Mouse (Mus musculus): ENCODE data around the gene Alkbh3.
A peak's percentile ranks its signal among the peaks of the same experiment; 100 is the strongest.

Gene Alkbh3

GRCm38 (mm10) chr2:94010335-94011291 lies at the start of gene Alkbh3:
Gene Alkbh3 (minus strand): TSS chr2:94010807.
- peak; percentile 87 to 93 for DNase-seq

- DNase-seq = peak; percentile 25 to 61
Measured at GRCm38 (mm10) chr2:94059459-94059858, 48.9 kb upstream of the Alkbh3 start.

- peak; percentile 38 to 39 for DNase-seq
Measured at GRCm38 (mm10) chr2:94054813-94055212, 44.2 kb upstream of the Alkbh3 start.

- no peak for DNase-seq
Measured at GRCm38 (mm10) chr2:94051952-94052351, 41.3 kb upstream of the Alkbh3 start.

GRCm38 (mm10) chr2:94050901-94051300 lies 40.3 kb upstream of the Alkbh3 start:
- no peak for DNase-seq

- no peak for DNase-seq
Measured at GRCm38 (mm10) chr2:94049471-94050176, 39.0 kb upstream of the Alkbh3 start.

GRCm38 (mm10) chr2:94048733-94049470 lies 38.3 kb upstream of the Alkbh3 start:
- DNase-seq = no peak

GRCm38 (mm10) chr2:94048271-94048670 lies 37.7 kb upstream of the Alkbh3 start:
- no peak for DNase-seq

GRCm38 (mm10) chr2:94045411-94046090 lies 34.9 kb upstream of the Alkbh3 start:
- DNase-seq = no peak

GRCm38 (mm10) chr2:94044174-94044573 lies 33.6 kb upstream of the Alkbh3 start:
- no peak for DNase-seq

GRCm38 (mm10) chr2:94043662-94044061 lies 33.1 kb upstream of the Alkbh3 start:
- DNase-seq = no peak

- DNase-seq = peak in 1 of 2 experiments; percentile 19
Measured at GRCm38 (mm10) chr2:94042461-94042860, 31.9 kb upstream of the Alkbh3 start.

- no peak for DNase-seq
Measured at GRCm38 (mm10) chr2:94040391-94041125, 30.0 kb upstream of the Alkbh3 start.

- peak; percentile 30 to 76 for DNase-seq
Measured at GRCm38 (mm10) chr2:94035428-94036331, 25.1 kb upstream of the Alkbh3 start.

GRCm38 (mm10) chr2:94030602-94031001 lies 20.0 kb upstream of the Alkbh3 start:
- DNase-seq = no peak

GRCm38 (mm10) chr2:94024637-94025036 lies 14.0 kb upstream of the Alkbh3 start:
- DNase-seq = no peak

GRCm38 (mm10) chr2:94002331-94002730 lies 8.3 kb downstream of the Alkbh3 start:
- peak; percentile 48 to 87 for DNase-seq

- no peak for DNase-seq
Measured at GRCm38 (mm10) chr2:94001918-94002317, 8.7 kb downstream of the Alkbh3 start.

GRCm38 (mm10) chr2:94001411-94001810 lies 9.2 kb downstream of the Alkbh3 start:
- DNase-seq = peak; percentile 26 to 29

- DNase-seq = no peak
Measured at GRCm38 (mm10) chr2:93996254-93996653, 14.4 kb downstream of the Alkbh3 start, which contains the start of gene Gm27027. Gene Gm27027 (minus strand): TSS chr2:93996354.
